Mouse (Mus musculus) urinary bladder, postnatal 4 days (tissue): ENCODE data around the gene Lsm6.

Source experiments
- DNase-seq, 2 experiments: peaks; one replicate each; pipeline ENCODE4 v3.0.0; 2021 to 2022; ENCODE audit warnings: low spot score in 2 of 2

Gene Lsm6

DNA sequence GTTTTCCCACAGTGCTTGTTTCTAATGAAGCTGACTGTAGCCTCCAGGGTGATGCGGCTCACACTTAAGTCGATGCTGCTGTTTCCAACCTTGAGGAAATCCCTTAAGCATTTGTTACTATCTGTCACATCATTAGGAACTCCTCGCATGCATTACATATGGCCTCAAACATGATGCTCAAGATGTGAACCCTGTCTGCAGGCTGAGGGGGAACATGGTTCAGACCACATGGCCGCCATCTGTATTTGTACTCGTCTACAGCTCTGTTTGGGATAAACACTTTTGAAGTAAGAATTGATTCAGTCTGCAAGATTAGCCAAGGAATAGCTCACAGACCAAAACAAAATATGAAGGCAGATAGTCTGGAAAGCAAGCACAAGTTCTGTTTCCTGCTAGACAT lies 14.9 kb downstream of the Lsm6 start:
- DNase-seq, result no peak

GRCm38 (mm10) chr8:78801201-78801600 lies 19.7 kb downstream of the Lsm6 start:
- no peak for DNase-seq

DNA sequence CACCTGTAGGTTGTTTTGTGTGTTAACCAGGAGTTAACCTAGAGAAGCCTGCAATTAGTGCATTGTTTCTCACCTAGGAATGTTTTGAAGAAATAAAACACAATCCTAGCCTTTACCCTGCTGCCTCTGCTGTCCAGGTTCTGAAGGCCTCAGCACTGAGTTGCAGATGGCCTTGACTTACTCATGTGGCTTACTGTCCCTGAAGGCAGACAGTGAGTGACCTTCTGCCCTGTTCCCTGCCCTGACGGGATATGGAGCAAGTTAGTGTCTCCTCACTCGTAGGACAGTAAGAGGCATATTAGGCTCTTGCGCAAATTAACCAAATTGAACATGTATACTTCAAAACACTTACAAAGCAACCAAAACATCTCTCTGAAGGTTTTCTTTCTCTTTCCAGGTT lies 22.3 kb downstream of the Lsm6 start:
- no peak for DNase-seq

DNA sequence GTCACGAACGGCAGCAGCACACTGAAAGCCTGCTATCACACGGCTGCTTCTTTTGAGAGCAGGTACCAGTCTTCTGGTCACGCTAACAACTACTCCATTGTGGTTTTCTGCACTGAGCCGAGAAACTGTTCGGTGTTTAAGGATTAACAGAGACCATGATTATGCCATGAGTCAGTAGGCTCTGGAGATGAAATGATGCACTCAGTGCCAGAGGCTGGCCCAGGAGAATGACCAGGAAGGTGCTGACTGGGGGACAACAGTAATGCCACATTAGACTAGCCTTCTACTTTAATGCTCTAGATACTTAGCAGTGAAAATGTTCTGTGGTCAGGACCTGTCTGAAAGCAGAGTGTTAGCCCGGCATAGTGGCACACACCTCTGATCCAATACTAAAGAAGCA lies 23.0 kb downstream of the Lsm6 start:
- no peak for DNase-seq

DNA sequence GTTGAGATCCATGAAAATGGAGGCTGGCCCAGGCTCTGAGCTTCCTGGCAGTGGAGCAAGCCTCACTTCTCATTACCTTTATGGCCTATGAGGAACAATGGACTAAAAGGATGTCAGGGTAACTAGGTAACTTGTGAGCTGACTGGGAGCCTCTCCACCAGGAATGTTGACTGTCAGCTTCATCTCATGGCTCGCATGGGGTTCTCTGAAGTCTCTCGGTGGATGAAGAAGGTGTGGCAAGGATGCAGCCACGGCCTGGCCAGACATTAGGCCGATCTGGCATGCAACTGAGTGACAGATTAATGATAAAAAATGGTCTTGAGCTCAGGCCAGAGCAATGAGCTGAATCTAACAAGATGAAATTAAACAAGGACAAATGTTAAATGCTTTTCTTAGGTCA lies 27.7 kb downstream of the Lsm6 start:
- no peak for DNase-seq

DNA sequence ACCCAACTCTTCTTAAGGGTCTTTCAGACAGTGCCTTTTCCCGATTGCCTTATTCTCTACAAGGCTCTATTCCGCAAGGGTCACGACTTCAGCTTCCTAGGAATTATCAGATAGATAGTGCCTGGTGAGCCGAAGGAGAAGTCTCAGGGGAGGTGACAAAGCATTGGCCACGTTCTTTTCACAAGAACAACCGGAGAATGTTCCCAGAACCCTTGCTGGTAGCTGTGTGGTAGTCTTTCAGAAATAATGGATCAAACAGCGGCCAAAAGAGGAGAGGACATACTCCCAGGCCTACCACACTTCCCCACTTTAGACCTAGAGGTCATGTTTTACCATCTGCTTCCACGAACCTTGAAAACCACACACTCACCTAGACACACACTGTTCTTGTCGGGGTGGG lies 44.1 kb downstream of the Lsm6 start:
- no peak for DNase-seq

DNA sequence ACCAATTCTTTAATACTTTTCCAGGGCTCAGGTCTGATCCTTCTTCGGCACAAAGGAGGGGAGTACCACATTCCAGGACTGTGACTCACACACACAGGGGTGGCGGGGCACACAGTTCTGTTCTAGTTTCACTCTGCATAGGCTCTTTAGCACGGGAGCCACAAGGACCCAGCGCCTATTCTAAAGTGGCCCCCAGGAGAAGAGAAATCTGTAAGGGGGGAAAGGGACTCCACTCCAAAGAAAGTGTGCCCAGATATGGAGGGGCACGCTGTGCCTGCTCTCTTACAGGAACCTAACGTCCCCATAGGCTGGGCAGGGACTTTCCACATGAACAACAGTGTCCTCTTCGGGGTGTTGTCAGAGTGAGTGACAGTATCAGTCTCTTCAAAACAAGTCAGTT lies 49.7 kb downstream of the Lsm6 start:
- no peak for DNase-seq

DNA sequence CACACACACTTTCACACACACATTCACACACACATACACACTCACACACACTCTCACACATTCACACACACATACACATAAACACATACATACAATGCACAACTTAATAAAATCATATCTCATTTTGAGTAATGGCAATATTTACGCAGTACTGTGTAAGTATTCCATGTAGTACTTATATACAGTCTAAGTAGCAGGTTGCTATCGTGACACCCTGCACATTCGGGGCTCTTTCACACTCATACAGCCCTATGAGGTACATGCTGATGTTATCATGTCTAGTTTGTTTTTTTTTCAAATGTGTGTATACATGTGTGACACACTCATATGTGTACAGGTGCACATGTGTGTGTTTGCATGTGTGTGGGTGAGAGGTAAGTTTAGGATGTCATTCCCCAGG lies 50.4 kb downstream of the Lsm6 start:
- peak in 1 of 2 experiments; percentile 1 for DNase-seq

- peak; percentile 10 to 51 for DNase-seq
These were observed 55.4 kb downstream of the Lsm6 start for GRCm38 (mm10) chr8:78765556-78765955.

GRCm38 (mm10) chr8:78764976-78765375 lies 56.0 kb downstream of the Lsm6 start:
- DNase-seq, result peak in 1 of 2 experiments; percentile 9

DNA sequence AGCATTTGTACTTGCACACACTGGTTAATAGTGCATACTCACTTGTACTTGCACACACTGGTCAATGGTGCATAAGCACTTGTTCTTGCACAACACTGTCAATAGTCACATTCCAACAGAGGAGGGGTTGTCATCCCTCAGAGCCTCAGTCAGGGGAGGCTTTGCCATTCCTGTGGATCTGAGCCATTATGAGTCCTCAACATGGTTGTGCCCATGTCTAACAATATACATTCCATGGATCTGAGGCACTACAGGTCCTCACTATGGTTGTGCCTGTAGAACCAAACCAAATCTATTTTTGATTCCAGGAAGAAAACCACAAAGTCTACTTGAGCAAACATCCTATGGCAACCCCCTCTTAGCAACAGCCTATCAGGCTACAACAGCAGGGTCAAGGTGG lies 61.8 kb downstream of the Lsm6 start:
- no peak for DNase-seq

GRCm38 (mm10) chr8:78754986-78755385 lies 66.0 kb downstream of the Lsm6 start:
- DNase-seq, result no peak
